Mouse (Mus musculus): ENCODE data around the gene Olfr548-ps1. TPM values are rescaled to one million over a fixed set of nuclear protein-coding genes. Genes with fewer than 3 reads are reported as not detected.

The Olfr548-ps1 gene
- polyA plus RNA-seq, 1 experiment from 2014 or later = not detected

Other genes with a start within 250 kb of the Olfr548-ps1 start
- 155 and 159 TPM in 2 replicates for gene Rrm1, start 99.2 kb upstream of the Olfr548-ps1 start, polyA plus RNA-seq (2015; fragmentation: Nextera tagmentation; extraction: Ambion mirVana)
- gene Olfr543, start 59.2 kb upstream of the Olfr548-ps1 start, polyA plus RNA-seq (2015; fragmentation: Nextera tagmentation; extraction: Ambion mirVana) = 0.38 and 0.48 TPM in 2 replicates
- gene Olfr544, start 52.6 kb upstream of the Olfr548-ps1 start, polyA plus RNA-seq (2015; fragmentation: Nextera tagmentation; extraction: Ambion mirVana) = 0.09 TPM in 1 of 2 replicates, not detected in the other
- 0.09 and 0.16 TPM in 2 replicates for gene Olfr545, start 41.3 kb upstream of the Olfr548-ps1 start, polyA plus RNA-seq (2015; fragmentation: Nextera tagmentation; extraction: Ambion mirVana)
- not detected in 2 replicates for gene Olfr547, start 6.1 kb upstream of the Olfr548-ps1 start, polyA plus RNA-seq (2015; fragmentation: Nextera tagmentation; extraction: Ambion mirVana)
- gene Olfr549, start 9.0 kb downstream of the Olfr548-ps1 start, polyA plus RNA-seq (2015; fragmentation: Nextera tagmentation; extraction: Ambion mirVana) = not detected in 2 replicates
- gene Trim21, start 24.6 kb downstream of the Olfr548-ps1 start, polyA plus RNA-seq (2015; fragmentation: Nextera tagmentation; extraction: Ambion mirVana) = 0.17 and 0.44 TPM in 2 replicates
- not detected in 2 replicates for gene Olfr550, start 30.5 kb downstream of the Olfr548-ps1 start, polyA plus RNA-seq (2015; fragmentation: Nextera tagmentation; extraction: Ambion mirVana)
- not detected in 2 replicates for gene Olfr551, start 51.0 kb downstream of the Olfr548-ps1 start, polyA plus RNA-seq (2015; fragmentation: Nextera tagmentation; extraction: Ambion mirVana)
- gene Olfr552, start 56.9 kb downstream of the Olfr548-ps1 start, polyA plus RNA-seq (2015; fragmentation: Nextera tagmentation; extraction: Ambion mirVana) = not detected in 2 replicates
- not detected in 2 replicates for gene Olfr553, start 77.3 kb downstream of the Olfr548-ps1 start, polyA plus RNA-seq (2015; fragmentation: Nextera tagmentation; extraction: Ambion mirVana)
- gene Olfr554, start 97.5 kb downstream of the Olfr548-ps1 start, polyA plus RNA-seq (2015; fragmentation: Nextera tagmentation; extraction: Ambion mirVana) = not detected in 2 replicates
- not detected in 2 replicates for gene Olfr555, start 117.9 kb downstream of the Olfr548-ps1 start, polyA plus RNA-seq (2015; fragmentation: Nextera tagmentation; extraction: Ambion mirVana)
- not detected in 2 replicates for gene Olfr556, start 124.0 kb downstream of the Olfr548-ps1 start, polyA plus RNA-seq (2015; fragmentation: Nextera tagmentation; extraction: Ambion mirVana)
- 13.0 and 15.5 TPM in 2 replicates for gene Trim68, start 146.4 kb downstream of the Olfr548-ps1 start, polyA plus RNA-seq (2015; fragmentation: Nextera tagmentation; extraction: Ambion mirVana)
- not detected in 2 replicates for gene Olfr557, start 155.0 kb downstream of the Olfr548-ps1 start, polyA plus RNA-seq (2015; fragmentation: Nextera tagmentation; extraction: Ambion mirVana)
- 0.78 and 0.81 TPM in 2 replicates for gene Olfr558, start 161.3 kb downstream of the Olfr548-ps1 start, polyA plus RNA-seq (2015; fragmentation: Nextera tagmentation; extraction: Ambion mirVana)
- gene Olfr33, start 178.2 kb downstream of the Olfr548-ps1 start, polyA plus RNA-seq (2015; fragmentation: Nextera tagmentation; extraction: Ambion mirVana) = not detected in 2 replicates
- not detected in 2 replicates for gene Olfr559, start 186.6 kb downstream of the Olfr548-ps1 start, polyA plus RNA-seq (2015; fragmentation: Nextera tagmentation; extraction: Ambion mirVana)
- not detected in 2 replicates for gene Olfr560, start 218.5 kb downstream of the Olfr548-ps1 start, polyA plus RNA-seq (2015; fragmentation: Nextera tagmentation; extraction: Ambion mirVana)
- 0.27 and 0.48 TPM in 2 replicates for gene Olfr78, start 218.6 kb downstream of the Olfr548-ps1 start, polyA plus RNA-seq (2015; fragmentation: Nextera tagmentation; extraction: Ambion mirVana)
- not detected in 2 replicates for gene Olfr561, start 230.3 kb downstream of the Olfr548-ps1 start, polyA plus RNA-seq (2015; fragmentation: Nextera tagmentation; extraction: Ambion mirVana)

Data from kidney, embryonic 15.5 days (tissue).